Mouse (Mus musculus): ENCODE measurements around the gene Gm436. TPM values are rescaled to one million over a fixed set of nuclear protein-coding genes. Genes with fewer than 3 reads are reported as not detected.

The Gm436 gene
- polyA plus RNA-seq (2015; fragmentation: Nextera tagmentation; extraction: Ambion mirVana), result not detected in 2 replicates

GRCm38 (mm10) chr4:144686268-144686667, at the start of gene Gm436:
TSS of gene Gm436 (minus strand) at chr4:144686368.
- H3K27ac ChIP-seq (ENCODE audit: low read length), result no peak within 1 kb of the TSS
- no peak within 1 kb of the TSS for H3K4me2 ChIP-seq (replicated peaks; ENCODE audit: low read depth, low read length)
- 54% methylated on average over 2 of the region's 2 CpGs for WGBS
- no peak within 1 kb of the TSS for H3K4me3 ChIP-seq (ENCODE audit: low read length)
- no peak within 1 kb of the TSS for H3K9ac ChIP-seq (replicated peaks; ENCODE audit: low read length)
- H3K36me3 ChIP-seq (ENCODE audit: insufficient read depth, low read length), result no peaks in the 10 kb centered on the region
- H3K9me3 ChIP-seq (ENCODE audit: low read length), result no peaks in the 10 kb centered on the region
- H3K4me1 ChIP-seq (ENCODE audit: insufficient read depth, low read length), result no peaks in the 10 kb centered on the region
- ATAC-seq (ENCODE audit: low FRiP score, low TSS enrichment), result no peak
- no peaks in the 10 kb centered on the region for H3K27me3 ChIP-seq (ENCODE audit: insufficient read depth, low read length)

- WGBS, result 86% methylated on average over 1 of the region's 1 CpGs
- Histone ChIP-seq H3K27me3 (ENCODE audit: insufficient read depth, low read length) (no peaks in the 10 kb centered on the region), H3K27ac (ENCODE audit: low read length) (no peak within 1 kb of the TSS), H3K36me3 (ENCODE audit: insufficient read depth, low read length) (no peaks in the 10 kb centered on the region), H3K9ac (replicated peaks; ENCODE audit: low read length) (no peak within 1 kb of the TSS), H3K9me3 (ENCODE audit: low read length) (no peaks in the 10 kb centered on the region), H3K4me3 (ENCODE audit: low read length) (no peak within 1 kb of the TSS), H3K4me1 (ENCODE audit: insufficient read depth, low read length) (no peaks in the 10 kb centered on the region), H3K4me2 (replicated peaks; ENCODE audit: low read depth, low read length) (no peak within 1 kb of the TSS)
- no peak for ATAC-seq (ENCODE audit: low FRiP score, low TSS enrichment)
These were observed 35.1 kb upstream of the Gm436 start, which contains the start of gene Gm13178 for GRCm38 (mm10) chr4:144721304-144721703. TSS of gene Gm13178 (minus strand) at chr4:144721404.

- Histone ChIP-seq H3K27me3 (ENCODE audit: insufficient read depth, low read length) (no peaks in the 10 kb centered on the region), H3K4me1 (ENCODE audit: insufficient read depth, low read length) (no peaks in the 10 kb centered on the region), H3K9me3 (ENCODE audit: low read length) (no peaks in the 10 kb centered on the region), H3K27ac (ENCODE audit: low read length) (no peak overlapping the region), H3K4me3 (ENCODE audit: low read length) (no peak overlapping the region), H3K4me2 (replicated peaks; ENCODE audit: low read depth, low read length) (no peak overlapping the region), H3K36me3 (ENCODE audit: insufficient read depth, low read length) (no peaks in the 10 kb centered on the region), H3K9ac (replicated peaks; ENCODE audit: low read length) (no peak overlapping the region)
- WGBS, result 78% methylated on average over 1 of the region's 1 CpGs
- ATAC-seq (ENCODE audit: low FRiP score, low TSS enrichment), result no peak
These were observed 33.5 kb upstream of the Gm436 start for GRCm38 (mm10) chr4:144719691-144720090.

GRCm38 (mm10) chr4:144718288-144718687, 32.1 kb upstream of the Gm436 start:
- no peaks in the 10 kb centered on the region for H3K36me3 ChIP-seq (ENCODE audit: insufficient read depth, low read length)
- no peak overlapping the region for H3K9ac ChIP-seq (replicated peaks; ENCODE audit: low read length)
- H3K27ac ChIP-seq (ENCODE audit: low read length), result no peak overlapping the region
- 83% methylated on average over 1 of the region's 1 CpGs for WGBS
- H3K4me1 ChIP-seq (ENCODE audit: insufficient read depth, low read length), result no peaks in the 10 kb centered on the region
- H3K4me3 ChIP-seq (ENCODE audit: low read length), result no peak overlapping the region
- H3K9me3 ChIP-seq (ENCODE audit: low read length), result no peaks in the 10 kb centered on the region
- ATAC-seq (ENCODE audit: low FRiP score, low TSS enrichment), result no peak
- H3K4me2 ChIP-seq (replicated peaks; ENCODE audit: low read depth, low read length), result no peak overlapping the region
- H3K27me3 ChIP-seq (ENCODE audit: insufficient read depth, low read length), result no peaks in the 10 kb centered on the region

GRCm38 (mm10) chr4:144638263-144638662, 47.9 kb downstream of the Gm436 start:
- no peak overlapping the region for H3K27ac ChIP-seq (ENCODE audit: low read length)
- H3K27me3 ChIP-seq (ENCODE audit: insufficient read depth, low read length), result no peaks in the 10 kb centered on the region
- no peak overlapping the region for H3K4me2 ChIP-seq (replicated peaks; ENCODE audit: low read depth, low read length)
- H3K4me3 ChIP-seq (ENCODE audit: low read length), result no peak overlapping the region
- no peak overlapping the region for H3K9ac ChIP-seq (replicated peaks; ENCODE audit: low read length)
- no peak for ATAC-seq (ENCODE audit: low FRiP score, low TSS enrichment)
- peaks cover 3% of the 10 kb centered on the region; the same call in 1 of the 2 replicates for H3K9me3 ChIP-seq (ENCODE audit: low read length)
- H3K4me1 ChIP-seq (ENCODE audit: insufficient read depth, low read length), result no peaks in the 10 kb centered on the region
- no peaks in the 10 kb centered on the region for H3K36me3 ChIP-seq (ENCODE audit: insufficient read depth, low read length)

Other genes with a start within 250 kb of the Gm436 start
- gene 1700012P22Rik, start 247.6 kb downstream of the Gm436 start, polyA plus RNA-seq (2015; fragmentation: Nextera tagmentation; extraction: Ambion mirVana), result not detected in 2 replicates
- gene Gm9944, start 233.1 kb downstream of the Gm436 start, polyA plus RNA-seq (2015; fragmentation: Nextera tagmentation; extraction: Ambion mirVana), result not detected in 2 replicates
- gene Aadacl3, start 222.6 kb downstream of the Gm436 start, polyA plus RNA-seq (2015; fragmentation: Nextera tagmentation; extraction: Ambion mirVana), result not detected in 2 replicates
- gene 9430007A20Rik, start 166.5 kb downstream of the Gm436 start, polyA plus RNA-seq (2015; fragmentation: Nextera tagmentation; extraction: Ambion mirVana), result not detected in 2 replicates
- gene Gm13124, start 121.2 kb downstream of the Gm436 start, polyA plus RNA-seq (2015; fragmentation: Nextera tagmentation; extraction: Ambion mirVana), result not detected in 2 replicates
- gene Aadacl4, start 72.7 kb downstream of the Gm436 start, polyA plus RNA-seq (2015; fragmentation: Nextera tagmentation; extraction: Ambion mirVana), result not detected in 2 replicates
- not detected in 2 replicates for gene Gm13178, start 35.0 kb upstream of the Gm436 start, polyA plus RNA-seq (2015; fragmentation: Nextera tagmentation; extraction: Ambion mirVana)
- gene Gm438, start 100.2 kb upstream of the Gm436 start, polyA plus RNA-seq (2015; fragmentation: Nextera tagmentation; extraction: Ambion mirVana), result not detected in 2 replicates
- gene Dhrs3, start 206.5 kb upstream of the Gm436 start, polyA plus RNA-seq (2015; fragmentation: Nextera tagmentation; extraction: Ambion mirVana), result 210 and 217 TPM in 2 replicates